In the genomic region with DNA sequence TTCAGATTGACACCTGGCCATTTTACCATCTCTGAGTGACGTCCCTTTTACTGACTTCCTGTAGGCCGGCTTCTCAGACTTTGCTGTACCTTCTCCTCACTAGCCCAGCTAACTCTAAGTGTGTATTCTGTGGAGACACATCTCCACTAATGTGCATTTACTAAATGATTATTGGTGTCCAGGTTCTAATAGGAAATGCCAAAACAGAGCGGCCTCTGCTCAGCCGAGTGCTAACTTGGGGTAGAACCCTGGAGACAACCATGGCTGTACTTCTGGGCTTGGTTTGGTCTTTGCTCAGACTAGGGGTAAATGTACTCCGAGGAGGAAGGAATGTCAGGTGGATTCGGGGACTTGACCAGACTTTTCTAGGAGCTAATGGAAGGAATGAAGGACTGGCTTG, we compare ENCODE assay signal across 8 mouse cellular contexts. TPM values are rescaled to one million over a fixed set of nuclear protein-coding genes. Genes with fewer than 3 reads are reported as not detected.
DNase-seq lines count a peak whose midpoint lies in the region; ATAC-seq and TF ChIP-seq lines count a peak whose summit lies in the region.

No protein-coding gene starts in this region.

- TF ChIP-seq CTCF in bone marrow macrophage, adult 2 months (IDR thresholded peaks at IDR 0.05; ENCODE audit: low read depth, low read length): no peak

- H3K27me3 ChIP-seq in heart, embryonic 12.5 days (replicated peaks): no peaks in the 10 kb centered on the region
- H3K27me3 ChIP-seq in hindbrain, embryonic 13.5 days: no peaks in the 10 kb centered on the region
- peaks cover 10% of the 10 kb centered on the region; the same call in 1 of the 2 replicates for H3K27me3 ChIP-seq in midbrain, embryonic 12.5 days

- H3K9ac ChIP-seq in heart, embryonic 12.5 days: no peak overlapping the region
- H3K9ac ChIP-seq in hindbrain, embryonic 13.5 days: 0 out of 2 replicates have a peak overlapping the region, but pooled peaks have one; percentile 5
- no peak overlapping the region for H3K9ac ChIP-seq in midbrain, embryonic 12.5 days (replicated peaks)

- no peak for ATAC-seq in heart, embryonic 12.5 days (ENCODE audit: insufficient number of reproducible peaks, low FRiP score)
- ATAC-seq in hindbrain, embryonic 13.5 days (ENCODE audit: low FRiP score): 0 out of 2 replicates have a peak, but pooled peaks have one; percentile 9
- ATAC-seq in midbrain, embryonic 12.5 days (ENCODE audit: low FRiP score, low read depth): peak; percentile 35

- no peaks in the 10 kb centered on the region for H3K36me3 ChIP-seq in heart, embryonic 12.5 days
- H3K36me3 ChIP-seq in hindbrain, embryonic 13.5 days: no peaks in the 10 kb centered on the region
- no peaks in the 10 kb centered on the region for H3K36me3 ChIP-seq in midbrain, embryonic 12.5 days

- peaks cover 13% of the 10 kb centered on the region for H3K4me1 ChIP-seq in heart, embryonic 12.5 days (replicated peaks)
- peaks cover 19% of the 10 kb centered on the region for H3K4me1 ChIP-seq in bone marrow macrophage, adult 2 months (ENCODE audit: control insufficient read depth, insufficient read depth, low read length)
- peaks cover 15% of the 10 kb centered on the region for H3K4me1 ChIP-seq in hindbrain, embryonic 13.5 days (replicated peaks)
- H3K4me1 ChIP-seq in midbrain, embryonic 12.5 days: peaks cover 12% of the 10 kb centered on the region; the same call in 1 of the 2 replicates

- peak overlapping the region; percentile 91 for H3K4me2 ChIP-seq in heart, embryonic 12.5 days
- peak overlapping the region; percentile 90 for H3K4me2 ChIP-seq in hindbrain, embryonic 13.5 days
- H3K4me2 ChIP-seq in midbrain, embryonic 12.5 days (replicated peaks): peak overlapping the region; percentile 85

- no peak for TF ChIP-seq POLR2A in bone marrow macrophage, adult 2 months (IDR thresholded peaks at IDR 0.05; ENCODE audit: borderline replicate concordance, low read depth, low read length)

- 0 out of 2 replicates have a peak overlapping the region, but pooled peaks have one; percentile 34 for H3K27ac ChIP-seq in heart, embryonic 12.5 days (ENCODE audit: poor library complexity, severe bottlenecking)
- peak overlapping the region; percentile 41 for H3K27ac ChIP-seq in bone marrow macrophage, adult 2 months (ENCODE audit: insufficient read depth, low read depth, low read length)
- H3K27ac ChIP-seq in hindbrain, embryonic 13.5 days: peak overlapping the region; percentile 79
- peak overlapping the region; percentile 65 for H3K27ac ChIP-seq in midbrain, embryonic 12.5 days (replicated peaks)

- 89% methylated on average over 6 of the region's 6 CpGs for WGBS in heart, embryonic 12.5 days
- WGBS in hindbrain, embryonic 13.5 days: 91% methylated on average over 6 of the region's 6 CpGs
- WGBS in midbrain, embryonic 12.5 days: 91% methylated on average over 6 of the region's 6 CpGs

- H3K9me3 ChIP-seq in heart, embryonic 12.5 days (replicated peaks): no peaks in the 10 kb centered on the region; the same call in 1 of the 2 replicates
- H3K9me3 ChIP-seq in hindbrain, embryonic 13.5 days: no peaks in the 10 kb centered on the region
- no peaks in the 10 kb centered on the region for H3K9me3 ChIP-seq in midbrain, embryonic 12.5 days

- peak overlapping the region; percentile 71 for H3K4me3 ChIP-seq in heart, embryonic 12.5 days
- H3K4me3 ChIP-seq in bone marrow macrophage, adult 2 months (ENCODE audit: insufficient read depth, low read length): no peak overlapping the region
- peak overlapping the region; percentile 73 for H3K4me3 ChIP-seq in hindbrain, embryonic 13.5 days
- H3K4me3 ChIP-seq in midbrain, embryonic 12.5 days: peak overlapping the region; percentile 78; the same call in 1 of the 2 replicates

- no peak for DNase-seq in heart, adult 18-20 months
- DNase-seq in cerebellum, postnatal 4 days (ENCODE audit: low spot score in 2 of 2): no peak
- DNase-seq in urinary bladder, adult 2 months (ENCODE audit: low spot score): no peak
- no peak for DNase-seq in urinary bladder, postnatal 10 days (ENCODE audit: low spot score)

RNA-seq across cellular contexts. Expression of a gene that starts 0.6 kb away (rescaled TPM):
- 12.1 and 13.8 TPM in 2 replicates for polyA plus RNA-seq in heart, embryonic 12.5 days (2016; fragmentation: Nextera tagmentation; extraction: Ambion mirVana)
- total RNA-seq in heart, adult 18-20 months (2021): 1 to 10 TPM; 4.1 to 5.2 TPM
- polyA plus RNA-seq in bone marrow macrophage, adult 2 months (2012; ENCODE audit: insufficient read depth, insufficient read length, missing spikeins): 16.8 and 18.4 TPM in 2 replicates
- 305 and 308 TPM in 2 replicates for polyA plus RNA-seq in hindbrain, embryonic 13.5 days (2015; fragmentation: Nextera tagmentation; extraction: Ambion mirVana)
- 143 and 157 TPM in 2 replicates for polyA plus RNA-seq in midbrain, embryonic 12.5 days (2016; fragmentation: Nextera tagmentation; extraction: Ambion mirVana)
- polyA plus RNA-seq in urinary bladder, adult 2 months (2012; rRNA removed): 13.4 and 14.2 TPM in 2 replicates
